Mouse (Mus musculus) ES-Bruce4 (cell line): ENCODE data around the gene Ccin. TPM values are rescaled to one million over a fixed set of nuclear protein-coding genes. Genes with fewer than 3 reads are reported as not detected.

Experiments
- H3K27ac ChIP-seq: 2 replicates; pipeline ENCODE4 v1.5.1; 2012; ENCODE audit warnings: low read length, inconsistent platforms; ENCODE audit not compliant: insufficient read depth
- H3K27me3 ChIP-seq: 2 replicates; pipeline ENCODE4 v1.6.1; 2012; ENCODE audit warnings: mild to moderate bottlenecking, low read length, inconsistent platforms; ENCODE audit not compliant: control insufficient read depth, poor library complexity, insufficient read depth, severe bottlenecking
- H3K36me3 ChIP-seq: 2 replicates; pipeline ENCODE4 v1.6.1; 2012; ENCODE audit warnings: inconsistent platforms, mild to moderate bottlenecking, low read length, moderate library complexity; ENCODE audit not compliant: control insufficient read depth, poor library complexity, insufficient read depth, severe bottlenecking
- H3K4me1 ChIP-seq: one replicate; pipeline ENCODE4 v1.8.1; 2011; ENCODE audit warnings: low read length; ENCODE audit not compliant: control insufficient read depth, insufficient read depth
- H3K4me3 ChIP-seq: 2 replicates; pipeline ENCODE4 v1.5.1; 2011; ENCODE audit warnings: low read depth, mild to moderate bottlenecking, low read length
- H3K9ac ChIP-seq: 2 replicates; pipeline ENCODE4 v1.6.1; 2012; ENCODE audit warnings: low read depth, mild to moderate bottlenecking, inconsistent platforms; ENCODE audit not compliant: poor library complexity, severe bottlenecking
- H3K9me3 ChIP-seq: replicated peaks from 2 replicates; pipeline ENCODE4 v1.6.1; 2012; ENCODE audit warnings: mild to moderate bottlenecking, low read length, inconsistent platforms; ENCODE audit not compliant: control insufficient read depth, poor library complexity, insufficient read depth, severe bottlenecking
- CTCF ChIP-seq: IDR thresholded peaks from one replicate; pipeline ENCODE4 v1.8.1; 2011; ENCODE audit warnings: low read depth, low read length
- EP300 ChIP-seq: IDR thresholded peaks from 2 replicates; pipeline ENCODE4 v1.6.1; 2011; ENCODE audit warnings: low read depth, low read length; ENCODE audit not compliant: insufficient read depth
- POLR2A ChIP-seq: IDR thresholded peaks from one replicate; pipeline ENCODE4 v1.8.1; 2011; ENCODE audit warnings: low read length; ENCODE audit not compliant: insufficient read depth
- polyA plus RNA-seq: library from polyadenylated mRNA; stranded (reverse); fragments of >200 nt; gene quantifications from 2 replicates; pipeline ENCODE4 v1.2.4, GENCODE M21; 2011; ENCODE audit warnings: low read depth; ENCODE audit not compliant: missing spikeins, insufficient read depth, insufficient read length

Ccin gene
- polyA plus RNA-seq, 1 experiment: not detected

DNA sequence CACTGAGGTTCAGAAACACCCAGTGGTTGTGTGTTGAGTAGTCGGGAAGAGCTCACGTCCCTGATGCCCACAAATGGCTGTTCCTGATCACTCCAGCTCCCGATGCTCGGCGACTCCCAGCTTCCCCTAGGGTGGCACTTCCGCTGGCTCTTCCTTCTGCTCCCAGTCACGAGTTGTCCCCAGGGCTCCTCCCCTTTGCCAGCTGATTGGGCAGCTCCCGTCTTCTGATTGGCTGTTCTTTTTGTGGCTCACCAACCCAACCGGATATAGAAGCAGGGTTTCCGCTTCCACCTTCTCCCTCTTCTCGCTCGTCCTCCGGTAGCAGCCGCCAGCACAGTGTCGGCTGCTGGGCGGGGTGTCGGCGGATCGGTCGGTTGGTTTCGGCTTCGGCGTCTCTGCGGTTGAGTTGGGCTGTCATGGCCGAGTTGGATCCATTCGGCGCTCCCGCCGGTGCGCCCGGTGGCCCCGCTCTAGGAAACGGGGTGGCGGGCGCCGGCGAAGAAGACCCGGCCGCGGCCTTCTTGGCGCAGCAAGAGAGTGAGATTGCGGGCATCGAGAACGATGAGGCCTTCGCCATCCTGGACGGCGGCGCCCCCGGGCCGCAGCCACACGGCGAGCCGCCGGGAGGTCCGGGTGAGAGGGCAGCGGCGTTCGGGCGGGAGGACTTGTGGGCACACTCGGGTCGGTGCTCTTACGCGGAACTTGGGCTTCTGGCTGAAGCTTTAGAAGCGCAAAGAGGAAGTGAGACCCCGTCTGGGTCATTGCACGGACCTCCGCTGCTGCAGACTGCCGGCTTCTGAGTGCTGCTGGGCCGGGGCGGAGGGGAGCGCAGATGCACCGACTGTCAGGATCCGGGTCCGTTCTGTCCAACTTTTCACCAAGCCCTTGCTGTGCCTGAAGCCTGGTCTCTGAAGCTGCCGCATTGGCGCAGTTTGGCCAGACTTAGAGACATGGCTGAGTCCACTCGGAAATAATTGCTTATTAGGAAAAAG is 29.4 kb downstream of the Ccin start:
- H3K27ac ChIP-seq: peak overlapping the region; percentile 45
- H3K36me3 ChIP-seq: peaks cover 21% of the 10 kb centered on the region
- H3K4me1 ChIP-seq: peaks cover 2% of the 10 kb centered on the region
- peak overlapping the region; percentile 92 for H3K4me3 ChIP-seq
- TF ChIP-seq EP300: 0 out of 2 replicates have a peak, but pooled peaks have one; percentile 20
- no peak for TF ChIP-seq CTCF
- H3K9ac ChIP-seq: peak overlapping the region; percentile 92
- H3K9me3 ChIP-seq: no peaks in the 10 kb centered on the region
- no peaks in the 10 kb centered on the region for H3K27me3 ChIP-seq

DNA sequence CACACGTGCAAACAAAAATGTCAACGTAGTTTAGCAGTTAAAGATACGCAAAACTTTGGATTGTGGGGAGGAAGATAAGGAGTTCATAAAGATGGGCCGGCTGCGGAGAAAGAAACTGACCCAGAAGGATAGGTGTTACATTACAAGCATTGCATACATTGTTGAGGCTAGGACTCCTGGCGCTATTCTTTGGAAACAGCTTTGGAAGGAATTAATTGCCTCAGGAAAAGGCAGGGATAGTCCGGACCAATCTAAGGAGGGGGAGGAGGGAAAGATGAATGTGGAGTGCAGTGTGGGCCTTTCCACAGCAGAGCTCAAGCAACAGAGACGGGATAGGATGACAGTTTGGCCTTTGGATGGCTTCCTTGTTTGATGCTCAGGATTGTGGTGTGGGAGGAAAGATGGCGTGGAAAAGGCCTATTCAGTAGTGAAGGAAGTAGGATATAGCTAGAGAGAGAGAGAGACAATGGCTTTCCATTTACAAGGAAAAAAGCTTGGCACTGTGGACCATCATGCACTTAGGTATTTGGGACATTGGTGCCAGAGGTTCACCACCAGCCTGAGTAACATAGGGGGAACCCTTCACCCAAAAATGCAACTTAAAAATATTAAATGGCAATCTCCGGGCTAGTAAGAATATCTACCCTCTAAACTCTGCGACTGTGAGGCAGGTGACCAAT is 30.2 kb downstream of the Ccin start:
- H3K36me3 ChIP-seq: peaks cover 27% of the 10 kb centered on the region
- H3K4me3 ChIP-seq: peak overlapping the region; percentile 92
- peak overlapping the region; percentile 92 for H3K9ac ChIP-seq
- H3K4me1 ChIP-seq: peaks cover 2% of the 10 kb centered on the region
- TF ChIP-seq EP300 (no peak), POLR2A (no peak), CTCF (no peak)
- no peaks in the 10 kb centered on the region for H3K27me3 ChIP-seq
- H3K27ac ChIP-seq: no peak overlapping the region
- H3K9me3 ChIP-seq: no peaks in the 10 kb centered on the region

DNA sequence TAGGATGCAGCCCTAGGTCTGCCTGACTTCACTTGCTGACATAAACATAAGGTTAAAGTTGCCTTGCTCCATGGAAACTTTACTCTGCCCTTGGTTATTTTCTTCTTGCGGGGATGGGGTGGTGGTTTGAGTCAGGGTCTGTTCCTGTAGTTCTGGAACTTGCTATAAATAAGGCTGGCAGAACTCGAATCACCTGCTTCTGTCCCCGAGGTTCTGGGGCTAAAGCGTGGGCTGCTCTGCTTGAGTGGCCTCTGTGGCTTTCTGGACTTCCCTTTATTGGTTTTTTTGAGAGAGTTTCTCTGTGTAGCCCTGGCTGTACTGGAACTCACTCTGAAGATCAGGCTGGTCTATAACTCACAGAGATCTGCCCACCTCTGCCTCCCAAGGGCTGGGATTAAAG is 32.8 kb downstream of the Ccin start:
- H3K27ac ChIP-seq: no peak overlapping the region
- H3K4me1 ChIP-seq: peaks cover 2% of the 10 kb centered on the region
- H3K4me3 ChIP-seq: no peak overlapping the region
- no peaks in the 10 kb centered on the region for H3K9me3 ChIP-seq
- H3K36me3 ChIP-seq: peaks cover 39% of the 10 kb centered on the region
- TF ChIP-seq POLR2A (no peak), EP300 (no peak), CTCF (no peak)
- no peaks in the 10 kb centered on the region for H3K27me3 ChIP-seq
- no peak overlapping the region for H3K9ac ChIP-seq

DNA sequence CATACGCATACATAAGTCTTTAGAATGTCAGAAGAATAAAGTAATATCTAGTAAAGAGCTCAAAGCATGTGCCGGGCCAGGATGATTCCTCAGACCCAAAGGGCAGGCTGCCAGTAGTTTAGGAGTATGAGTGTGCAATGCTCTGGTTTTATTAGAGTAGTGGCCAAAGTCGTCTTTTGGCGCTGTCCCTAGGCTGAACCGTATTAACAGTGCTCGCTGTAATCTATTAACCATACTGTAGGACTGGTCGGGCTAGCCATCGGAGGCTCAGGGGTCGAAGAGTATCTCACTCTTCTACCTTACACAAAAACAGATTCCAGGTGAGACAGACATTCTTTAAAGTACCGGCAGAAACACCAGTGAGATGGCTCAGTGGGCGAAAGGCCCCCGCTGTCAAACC is 33.5 kb downstream of the Ccin start:
- TF ChIP-seq CTCF (no peak), POLR2A (no peak), EP300 (no peak)
- Histone ChIP-seq H3K9ac (no peak overlapping the region), H3K27ac (no peak overlapping the region), H3K9me3 (no peaks in the 10 kb centered on the region), H3K36me3 (peaks cover 45% of the 10 kb centered on the region), H3K4me1 (peaks cover 2% of the 10 kb centered on the region), H3K27me3 (no peaks in the 10 kb centered on the region), H3K4me3 (no peak overlapping the region)

DNA sequence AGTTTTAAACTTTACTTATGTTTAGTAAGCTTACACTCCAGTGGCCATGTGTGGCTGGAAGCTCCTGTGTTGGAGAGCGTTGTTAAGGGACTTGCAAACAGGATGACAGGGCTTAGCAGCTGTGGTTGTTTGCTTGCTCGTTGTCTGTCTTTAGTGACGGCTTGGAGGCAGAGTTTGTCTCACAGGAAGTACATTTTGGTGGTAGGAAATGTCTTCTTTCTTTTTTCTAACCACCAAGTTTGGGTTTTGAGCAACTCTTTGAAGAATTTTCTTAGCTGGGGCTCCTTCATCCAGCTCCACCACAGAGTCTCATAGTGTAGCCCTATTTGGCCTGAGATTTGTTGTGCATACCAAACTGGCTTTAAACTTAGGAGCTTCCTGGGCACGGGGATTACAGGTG is 39.0 kb downstream of the Ccin start:
- H3K27ac ChIP-seq: no peak overlapping the region
- H3K36me3 ChIP-seq: peaks cover 79% of the 10 kb centered on the region
- no peaks in the 10 kb centered on the region for H3K27me3 ChIP-seq
- H3K9me3 ChIP-seq: no peaks in the 10 kb centered on the region
- no peak overlapping the region for H3K4me3 ChIP-seq
- H3K9ac ChIP-seq: no peak overlapping the region
- H3K4me1 ChIP-seq: no peaks in the 10 kb centered on the region
- TF ChIP-seq POLR2A (no peak), EP300 (no peak), CTCF (no peak)
